Mouse (Mus musculus) intestine, embryonic 14.5 days (tissue): Measurements from ENCODE around the gene Cln3. TPM values are rescaled to one million over a fixed set of nuclear protein-coding genes. Genes with fewer than 3 reads are reported as not detected.
A peak's percentile ranks its signal among the peaks of the same experiment; 100 is the strongest.

Experiments used
- ATAC-seq: fragments of 200-750 bp; cut with Nextera tagmentation; replicated peaks from 2 replicates; pipeline ENCODE4 v1.8.0; 2017; ENCODE audit warnings: low read depth, moderate number of reproducible peaks, moderate TSS enrichment, moderate library complexity; ENCODE audit not compliant: low FRiP score, low TSS enrichment
- DNase-seq: peaks from one replicate; pipeline ENCODE4 v3.0.0-alpha.2; 2018; ENCODE audit warnings: low spot score
- H3K27ac ChIP-seq: fragments of 300-500 bp; sonication (generic); 2 replicates; pipeline ENCODE4 v1.5.1; 2014; ENCODE audit warnings: low read depth, mild to moderate bottlenecking, control low read depth
- H3K27me3 ChIP-seq: fragments of 300-500 bp; sonication (generic); replicated peaks from 2 replicates; pipeline ENCODE4 v1.6.1; 2014; ENCODE audit warnings: low read length, control low read depth; ENCODE audit not compliant: control insufficient read depth, insufficient read depth
- H3K36me3 ChIP-seq: fragments of 300-500 bp; sonication (generic); 2 replicates; pipeline ENCODE4 v1.6.1; 2014; ENCODE audit warnings: low read length, control low read depth; ENCODE audit not compliant: control insufficient read depth, insufficient read depth
- H3K4me1 ChIP-seq: fragments of 300-500 bp; sonication (generic); replicated peaks from 2 replicates; pipeline ENCODE4 v1.6.1; 2014; ENCODE audit warnings: low read length, control low read depth, mixed read lengths; ENCODE audit not compliant: control insufficient read depth, insufficient read depth
- H3K4me2 ChIP-seq: fragments of 300-500 bp; sonication (generic); 2 replicates; pipeline ENCODE4 v1.6.1; 2014; ENCODE audit warnings: low read length
- H3K4me3 ChIP-seq: fragments of 300-500 bp; sonication (generic); 2 replicates; pipeline ENCODE4 v1.5.1; 2014; ENCODE audit warnings: low read depth, low read length, control low read depth, mixed read lengths
- H3K9ac ChIP-seq: fragments of 300-500 bp; sonication (generic); 2 replicates; pipeline ENCODE4 v1.6.1; 2014; ENCODE audit warnings: mild to moderate bottlenecking, low read length
- H3K9me3 ChIP-seq: fragments of 300-500 bp; sonication (generic); 2 replicates; pipeline ENCODE4 v1.6.1; 2016; ENCODE audit warnings: low read length, control low read depth; ENCODE audit not compliant: control insufficient read depth
- WGBS: fragments of 180-500 bp; shearing (Covaris S2); extraction: QIAGEN DNeasy Blood & Tissue Kit; methylation state at CpG from one replicate; pipeline ENCODE4 v1.1.7; 2014; 5-methylcytosine and 5-hydroxymethylcytosine counted together
- polyA plus RNA-seq: library from polyadenylated mRNA; unstranded; fragments of >200 nt; fragmentation: Nextera tagmentation; extraction: Ambion mirVana; gene quantifications from 2 replicates; pipeline ENCODE4 v1.2.1, GENCODE M21; 2014

Cln3 gene
- polyA plus RNA-seq, 1 experiment from 2014 or later: 24.3 TPM

GRCm38 (mm10) chr7:126584506-126584977 is 1.1 kb downstream of the Cln3 start, which contains the start of gene Apobr:
Gene Apobr (plus strand): TSS chr7:126584942.
- Histone ChIP-seq H3K9ac (peak within 1 kb of the TSS; percentile 49; the same call in 1 of the 2 replicates), H3K36me3 (no peaks in the 10 kb centered on the region), H3K27ac (no peak within 1 kb of the TSS), H3K4me1 (peaks cover 3% of the 10 kb centered on the region; the same call in 1 of the 2 replicates), H3K4me3 (peak within 1 kb of the TSS; percentile 61), H3K27me3 (no peaks in the 10 kb centered on the region), H3K4me2 (peak within 1 kb of the TSS; percentile 63), H3K9me3 (no peaks in the 10 kb centered on the region)
- ATAC-seq: no peak
- WGBS: 72% methylated on average over 8 of the region's 8 CpGs
- no peak for DNase-seq

- H3K27ac ChIP-seq: peak overlapping the region; percentile 86; the same call in 1 of the 2 replicates
- H3K9ac ChIP-seq: peak overlapping the region; percentile 49
- peak overlapping the region; percentile 63 for H3K4me2 ChIP-seq
- no peaks in the 10 kb centered on the region for H3K27me3 ChIP-seq
- peaks cover 3% of the 10 kb centered on the region; the same call in 1 of the 2 replicates for H3K4me1 ChIP-seq
- WGBS: 48% methylated on average over 6 of the region's 6 CpGs
- H3K9me3 ChIP-seq: no peaks in the 10 kb centered on the region
- H3K4me3 ChIP-seq: peak overlapping the region; percentile 61
- DNase-seq (no peak), ATAC-seq (no peak)
- H3K36me3 ChIP-seq: no peaks in the 10 kb centered on the region
Observed at GRCm38 (mm10) chr7:126583761-126584160, 1.9 kb downstream of the Cln3 start.

DNA sequence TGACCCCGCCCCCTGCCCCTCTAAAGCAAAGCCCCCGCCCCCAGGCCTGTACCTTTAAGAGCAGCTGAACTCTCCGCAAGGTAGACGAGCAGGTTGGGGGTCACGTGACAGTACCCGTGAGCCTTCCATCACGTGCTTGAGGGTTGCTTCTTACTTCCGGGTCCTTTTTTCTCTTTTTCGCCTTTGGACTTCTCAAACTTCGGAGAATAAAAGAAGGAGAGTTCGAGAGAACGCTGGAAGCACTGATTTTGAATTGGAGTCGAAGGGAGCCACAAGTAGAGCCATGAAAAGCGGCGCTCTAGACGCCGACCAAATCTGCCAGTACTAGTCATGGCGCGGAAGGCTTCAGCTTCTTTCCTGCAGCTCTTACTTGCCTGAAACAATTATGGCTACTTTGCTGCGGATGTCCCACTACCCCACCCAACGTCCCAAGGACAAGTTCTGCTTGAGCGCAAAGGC is 2.3 kb downstream of the Cln3 start:
- Histone ChIP-seq H3K36me3 (no peaks in the 10 kb centered on the region), H3K4me2 (peak overlapping the region; percentile 63), H3K9ac (peak overlapping the region; percentile 49), H3K9me3 (no peaks in the 10 kb centered on the region), H3K27ac (peak overlapping the region; percentile 86), H3K4me3 (peak overlapping the region; percentile 61), H3K27me3 (no peaks in the 10 kb centered on the region), H3K4me1 (peaks cover 3% of the 10 kb centered on the region; the same call in 1 of the 2 replicates)
- DNase-seq (peak; percentile 95), ATAC-seq (peak; percentile 90)
- WGBS: 2% methylated on average over 22 of the region's 22 CpGs

DNA sequence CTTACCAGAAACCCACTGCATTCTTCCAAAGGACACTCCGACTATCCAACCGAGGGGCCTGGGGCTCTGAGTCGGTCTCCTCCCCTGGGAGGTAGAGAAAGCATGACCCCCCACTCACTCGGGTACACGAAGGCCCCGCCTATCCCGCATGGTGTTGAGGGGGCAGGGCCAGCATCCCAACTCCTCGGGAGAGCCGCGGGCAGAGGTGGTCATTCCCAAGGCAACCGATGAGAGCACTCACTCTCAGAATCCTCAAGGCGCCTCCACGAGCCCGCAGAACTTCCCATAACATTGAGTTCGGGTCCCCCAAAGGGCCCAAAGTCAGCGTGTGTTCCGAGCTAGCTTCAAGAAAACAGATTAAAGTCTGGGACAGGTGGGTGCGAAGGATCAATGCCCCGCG is 2.9 kb downstream of the Cln3 start:
- ATAC-seq (peak; percentile 73), DNase-seq (no peak)
- H3K27me3 ChIP-seq: no peaks in the 10 kb centered on the region
- H3K36me3 ChIP-seq: peaks cover under 1% of the 10 kb centered on the region; the same call in 1 of the 2 replicates
- peak overlapping the region; percentile 61 for H3K4me3 ChIP-seq
- peak overlapping the region; percentile 63 for H3K4me2 ChIP-seq
- WGBS: 1% methylated on average over 20 of the region's 20 CpGs
- H3K4me1 ChIP-seq: peaks cover 3% of the 10 kb centered on the region; the same call in 1 of the 2 replicates
- no peak overlapping the region for H3K27ac ChIP-seq
- H3K9me3 ChIP-seq: no peaks in the 10 kb centered on the region
- H3K9ac ChIP-seq: peak overlapping the region; percentile 49

GRCm38 (mm10) chr7:126581661-126582060 is 4.0 kb downstream of the Cln3 start:
- H3K36me3 ChIP-seq: peaks cover 8% of the 10 kb centered on the region; the same call in 1 of the 2 replicates
- no peaks in the 10 kb centered on the region for H3K9me3 ChIP-seq
- no peaks in the 10 kb centered on the region for H3K27me3 ChIP-seq
- ATAC-seq (no peak), DNase-seq (no peak)
- H3K4me3 ChIP-seq: no peak overlapping the region
- H3K4me1 ChIP-seq: peaks cover 3% of the 10 kb centered on the region; the same call in 1 of the 2 replicates
- H3K27ac ChIP-seq: no peak overlapping the region
- 85% methylated on average over 6 of the region's 6 CpGs for WGBS
- no peak overlapping the region for H3K9ac ChIP-seq
- H3K4me2 ChIP-seq: no peak overlapping the region

DNA sequence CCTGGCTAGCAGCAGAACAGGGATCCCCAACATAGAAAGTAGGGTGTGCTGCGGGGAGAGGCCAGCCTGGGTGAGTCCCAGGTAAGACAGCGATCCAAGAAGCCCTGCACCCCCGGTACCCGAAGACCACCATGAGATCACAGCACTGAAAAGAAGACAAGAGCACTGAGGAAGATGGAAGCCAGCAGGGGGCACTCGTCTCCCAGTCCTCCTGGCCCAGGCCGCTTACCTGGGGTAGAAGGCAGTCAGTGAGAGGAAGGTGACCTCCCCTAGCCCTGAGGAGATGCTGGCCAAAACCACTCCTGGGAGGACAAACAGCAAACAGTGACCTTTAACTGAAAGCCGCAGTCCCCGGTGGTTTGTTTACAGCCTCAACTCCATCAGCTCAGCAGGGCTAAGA is 6.4 kb downstream of the Cln3 start:
- peak; percentile 74 for DNase-seq
- Histone ChIP-seq H3K4me1 (peaks cover 3% of the 10 kb centered on the region; the same call in 1 of the 2 replicates), H3K36me3 (peaks cover 20% of the 10 kb centered on the region), H3K27me3 (no peaks in the 10 kb centered on the region), H3K4me3 (no peak overlapping the region), H3K27ac (no peak overlapping the region), H3K9ac (no peak overlapping the region), H3K4me2 (no peak overlapping the region), H3K9me3 (no peaks in the 10 kb centered on the region)
- ATAC-seq: no peak
- 62% methylated on average over 8 of the region's 8 CpGs for WGBS

DNA sequence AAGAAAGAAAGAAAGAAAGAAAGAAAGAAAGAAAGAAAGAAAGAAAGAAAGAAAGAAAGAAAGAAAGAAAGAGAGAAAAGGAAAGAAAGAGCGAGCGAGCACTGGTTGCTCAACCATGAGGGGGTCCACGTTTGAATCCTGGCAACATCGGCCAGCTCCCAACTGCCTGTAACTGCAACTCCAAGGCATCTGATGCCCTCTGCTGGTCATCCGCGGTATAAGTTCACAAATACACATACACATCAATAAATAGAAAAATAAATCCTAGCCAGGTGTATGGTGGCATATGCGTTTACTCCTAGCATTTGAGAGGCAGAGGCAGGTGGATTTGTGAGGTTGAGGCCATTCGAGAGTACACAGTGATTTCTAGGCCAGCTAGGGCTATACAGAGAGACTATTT is 8.7 kb downstream of the Cln3 start:
- 61% methylated on average over 8 of the region's 8 CpGs for WGBS

GRCm38 (mm10) chr7:126566094-126566765 is 19.4 kb downstream of the Cln3 start, which contains the start of gene Eif3c:
Gene Eif3c (minus strand): TSS chr7:126566411.
- under 1% methylated on average over 46 of the region's 46 CpGs for WGBS

More for the DNA sequence above, 8.7 kb downstream of the Cln3 start:
- Histone ChIP-seq H3K4me3 (no peak overlapping the region), H3K27me3 (no peaks in the 10 kb centered on the region), H3K9ac (no peak overlapping the region), H3K4me1 (no peaks in the 10 kb centered on the region), H3K36me3 (peaks cover 35% of the 10 kb centered on the region), H3K9me3 (no peaks in the 10 kb centered on the region), H3K27ac (no peak overlapping the region), H3K4me2 (no peak overlapping the region)
- no peak for ATAC-seq
- DNase-seq: peak; percentile 72

More at GRCm38 (mm10) chr7:126566094-126566765, 19.4 kb downstream of the Cln3 start, which contains the start of gene Eif3c:
- Histone ChIP-seq H3K4me3 (peak within 1 kb of the TSS; percentile 90), H3K4me1 (peaks cover 5% of the 10 kb centered on the region; the same call in 1 of the 2 replicates), H3K27ac (peak within 1 kb of the TSS; percentile 76), H3K36me3 (peaks cover 38% of the 10 kb centered on the region), H3K27me3 (no peaks in the 10 kb centered on the region), H3K4me2 (peak within 1 kb of the TSS; percentile 76), H3K9me3 (no peaks in the 10 kb centered on the region), H3K9ac (peak within 1 kb of the TSS; percentile 89)
- peak; percentile 92 for DNase-seq
- peak; percentile 91 for ATAC-seq
